Mouse (Mus musculus) heart, adult 11 months (tissue): ENCODE measurements at regions not wholly inside any gene's neighbourhood (a gene's known extent, or its start where the extent isn't known, plus 50 kb on each side); places are given as distances from the start of the nearest gene placed in this dataset.

Source experiments
- DNase-seq: peaks from one replicate; pipeline ENCODE4 v3.0.0; 2022

DNA sequence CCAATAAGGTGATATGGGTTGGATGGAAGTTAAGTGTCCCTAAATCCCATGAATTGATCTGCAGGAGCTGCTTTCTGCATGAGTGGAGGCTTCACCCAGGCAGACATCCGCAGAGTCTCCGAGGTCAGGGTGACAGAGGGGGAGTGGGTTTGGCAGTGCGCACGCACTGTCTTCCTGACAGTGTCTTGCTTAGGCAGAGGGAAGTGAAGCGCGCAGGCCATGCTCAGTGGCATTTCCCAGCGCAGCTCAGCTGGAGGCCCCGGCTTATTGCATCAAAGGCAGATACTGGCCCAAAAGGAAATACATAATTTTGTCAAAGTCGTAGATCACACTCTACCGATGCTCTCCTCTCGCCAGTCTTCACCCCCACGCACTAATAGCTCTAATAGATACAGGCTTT is 252.7 kb upstream of the Dnajc24 start:
- DNase-seq, result peak; percentile 76

DNA sequence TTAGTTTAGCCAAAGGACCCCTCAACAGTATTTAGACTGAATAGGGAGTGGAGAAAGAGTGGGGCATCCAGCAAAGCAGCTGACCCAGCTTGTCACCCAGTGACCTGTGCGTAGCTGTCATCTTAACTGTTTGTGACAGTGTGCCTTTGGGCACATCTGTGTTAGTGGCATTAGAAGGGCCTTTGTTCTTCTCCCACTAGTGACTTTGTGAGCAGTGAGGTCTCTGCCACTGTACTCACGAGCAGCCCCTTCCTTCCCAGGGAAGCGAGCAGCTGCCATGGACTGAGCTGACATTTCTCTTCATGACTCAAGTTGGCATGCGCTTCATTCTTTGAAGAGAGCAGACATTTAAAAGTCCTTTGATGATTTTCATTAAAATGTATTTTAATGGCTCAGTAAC is 231.0 kb upstream of the Dnajc24 start:
- DNase-seq, result no peak

DNA sequence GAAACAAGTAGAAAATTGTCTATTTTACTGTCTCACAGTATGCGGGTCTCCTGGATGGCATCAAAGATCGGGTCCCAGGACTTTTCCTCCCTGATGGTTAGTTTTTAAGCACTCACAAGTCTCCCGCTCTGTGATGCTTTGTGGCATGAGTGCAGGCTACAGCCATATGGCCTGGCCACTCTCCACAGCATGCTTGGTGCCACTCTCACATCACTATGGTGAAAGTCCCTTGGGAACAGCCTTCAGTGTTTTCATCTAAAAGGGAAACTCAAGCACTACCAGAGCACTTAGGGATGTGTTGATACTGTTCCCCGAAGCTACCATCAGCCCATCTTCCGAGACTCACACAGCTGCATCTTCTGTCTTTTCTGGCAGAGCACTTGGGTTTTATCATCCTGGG is 227.8 kb upstream of the Dnajc24 start:
- no peak for DNase-seq

DNA sequence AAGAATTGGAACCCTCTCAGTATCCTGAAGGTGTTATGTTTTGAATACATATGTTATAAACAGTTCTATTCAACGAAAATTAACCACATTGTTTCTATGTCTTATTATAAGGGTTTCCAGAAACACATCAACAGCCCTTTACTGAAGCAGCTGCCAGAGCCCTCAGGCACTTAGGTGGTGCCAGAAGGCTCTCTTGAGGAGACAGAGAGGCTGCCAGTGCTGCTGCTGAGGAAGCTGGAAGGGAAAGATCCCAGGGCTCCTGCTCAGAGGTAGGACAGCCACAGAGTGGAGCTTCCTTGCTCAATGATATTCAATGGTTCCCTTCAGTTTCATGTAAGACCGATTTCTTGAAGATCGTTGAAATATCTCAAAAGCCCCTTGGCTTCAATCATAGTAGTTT is 226.7 kb upstream of the Dnajc24 start:
- no peak for DNase-seq

DNA sequence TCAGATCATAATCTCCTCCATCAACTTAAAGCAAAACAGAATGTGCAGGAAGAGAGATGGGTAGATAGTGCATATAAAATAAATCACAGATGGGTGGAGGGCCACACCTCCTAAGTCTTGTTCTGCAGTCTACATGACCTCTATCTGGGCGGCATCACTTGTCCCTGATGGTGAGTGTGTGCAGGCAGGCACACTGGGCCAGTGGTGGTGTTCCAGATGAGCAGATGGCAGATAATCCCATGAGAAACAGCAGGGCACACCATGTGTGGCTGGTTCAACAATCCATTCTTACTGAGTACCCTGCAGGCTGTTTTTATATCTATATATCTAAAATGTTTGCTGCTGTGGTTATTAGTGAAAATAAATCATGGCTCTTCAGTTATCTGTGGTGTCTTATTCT is 224.9 kb upstream of the Dnajc24 start:
- DNase-seq, result no peak

DNA sequence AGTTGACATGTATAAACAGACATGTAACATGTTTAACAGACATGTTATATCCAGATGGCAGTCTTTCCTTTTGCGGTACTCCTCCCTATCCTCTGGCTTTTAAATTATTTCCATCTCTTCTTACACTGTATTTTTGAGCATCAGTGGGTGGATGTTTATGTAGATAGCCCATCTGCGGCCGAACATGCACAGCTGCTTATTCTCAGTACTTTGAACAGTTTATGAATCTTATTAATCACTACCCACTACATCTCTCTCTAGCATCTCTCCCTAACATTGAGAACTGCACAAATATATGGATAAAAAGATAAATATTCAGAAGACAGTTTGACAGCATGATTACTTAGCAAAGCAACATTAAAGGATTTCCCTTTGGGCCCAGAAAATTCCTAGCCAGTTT is 212.8 kb upstream of the Dnajc24 start:
- no peak for DNase-seq

DNA sequence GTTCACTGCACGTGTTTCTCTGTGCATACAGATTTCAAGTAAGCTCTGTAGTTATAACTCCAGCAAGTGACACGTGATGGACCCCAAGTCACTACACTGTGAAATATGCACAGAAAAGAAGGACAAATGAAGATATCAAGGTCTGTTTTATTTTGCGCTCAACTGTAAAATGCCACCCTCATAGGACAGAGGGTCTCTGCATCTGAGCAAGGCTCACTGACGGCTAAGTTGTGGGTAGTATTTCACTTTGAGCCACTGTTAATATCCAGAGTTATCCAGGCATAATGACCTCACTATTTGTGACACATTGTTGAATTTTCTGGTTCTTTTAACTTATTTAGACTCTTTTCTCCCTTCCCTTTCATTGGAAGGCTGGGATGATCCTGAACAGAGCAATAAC is 210.4 kb upstream of the Dnajc24 start:
- no peak for DNase-seq

DNA sequence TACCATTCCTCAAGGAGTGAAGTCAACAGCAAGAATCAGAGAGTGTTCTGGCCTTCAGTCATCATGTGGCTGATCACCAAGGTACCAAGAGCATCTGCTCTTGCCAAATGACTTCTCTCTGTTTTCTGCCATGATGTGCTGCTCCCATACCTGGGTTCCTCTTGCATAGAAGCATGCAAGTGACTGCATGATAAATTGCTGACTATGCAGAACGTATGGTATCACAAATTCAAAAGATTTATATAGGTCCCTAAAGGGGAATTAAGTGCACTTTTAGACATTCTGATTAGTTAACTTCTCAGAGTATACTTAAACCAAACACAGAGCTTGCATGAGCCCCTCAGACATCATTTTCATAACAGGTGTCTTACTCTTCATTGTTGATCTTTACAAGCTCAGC is 207.4 kb upstream of the Dnajc24 start:
- no peak for DNase-seq

DNA sequence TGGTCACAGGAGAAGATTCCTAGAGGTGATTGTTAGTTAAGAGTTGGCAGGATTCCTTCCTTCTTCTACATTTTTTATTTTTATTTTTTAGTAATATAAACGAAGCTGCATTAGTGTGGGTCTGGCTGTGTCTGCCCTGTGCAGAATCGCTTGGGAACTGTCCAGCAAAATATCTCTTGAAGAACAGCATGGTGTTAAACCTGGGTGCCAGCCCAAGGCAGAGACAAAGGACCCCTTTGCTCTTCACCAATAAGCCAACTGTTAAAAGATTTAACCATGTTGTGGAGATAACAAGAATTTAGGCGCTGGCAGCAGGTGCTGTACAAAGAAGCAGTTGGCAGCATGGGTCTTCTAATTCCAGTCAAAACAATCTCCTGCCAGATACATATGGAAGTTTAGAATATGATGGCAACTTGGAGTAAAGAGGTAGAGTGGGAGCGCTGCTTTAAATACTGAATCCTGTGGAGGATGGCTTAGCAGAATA is 205.5 kb upstream of the Dnajc24 start:
- no peak for DNase-seq

DNA sequence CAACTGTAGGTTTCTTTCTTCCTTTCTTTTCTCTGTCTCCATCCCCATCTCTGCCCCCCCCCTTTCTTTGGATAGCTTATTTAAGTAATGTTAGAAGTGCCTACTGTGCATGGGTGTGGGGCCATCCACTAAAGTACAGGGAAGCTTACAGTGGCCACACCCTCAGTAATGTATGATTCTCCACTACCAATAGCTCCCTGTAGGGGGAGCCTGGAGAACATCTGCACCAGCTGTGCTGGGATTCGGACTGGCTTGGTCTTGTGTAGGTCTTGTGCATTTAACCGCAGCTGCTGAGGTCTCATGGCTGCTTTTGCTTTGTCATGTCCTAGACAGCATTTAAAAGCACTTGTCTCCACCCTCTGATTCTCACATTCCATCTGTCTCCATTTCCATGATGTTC is 196.8 kb upstream of the Dnajc24 start:
- no peak for DNase-seq

DNA sequence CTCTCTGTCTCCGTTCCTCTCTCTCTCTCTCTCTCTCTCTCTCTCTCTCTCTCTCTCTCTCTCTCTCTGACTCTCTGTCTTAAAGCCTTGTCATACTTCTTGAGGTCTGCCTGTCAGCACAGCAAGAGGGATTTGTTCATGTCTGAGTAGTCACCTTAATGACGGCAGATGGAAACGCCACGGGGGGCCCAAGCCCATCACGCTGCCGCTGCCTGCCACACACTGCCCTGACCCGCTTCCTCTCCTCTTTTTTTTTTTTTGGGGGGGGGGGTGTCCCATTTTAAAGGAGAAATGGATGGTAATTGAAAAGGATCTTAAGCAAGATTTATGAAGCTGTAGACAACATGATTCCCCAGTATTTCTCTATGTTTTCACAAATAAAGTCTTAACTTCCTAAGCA is 191.8 kb upstream of the Dnajc24 start:
- no peak for DNase-seq

DNA sequence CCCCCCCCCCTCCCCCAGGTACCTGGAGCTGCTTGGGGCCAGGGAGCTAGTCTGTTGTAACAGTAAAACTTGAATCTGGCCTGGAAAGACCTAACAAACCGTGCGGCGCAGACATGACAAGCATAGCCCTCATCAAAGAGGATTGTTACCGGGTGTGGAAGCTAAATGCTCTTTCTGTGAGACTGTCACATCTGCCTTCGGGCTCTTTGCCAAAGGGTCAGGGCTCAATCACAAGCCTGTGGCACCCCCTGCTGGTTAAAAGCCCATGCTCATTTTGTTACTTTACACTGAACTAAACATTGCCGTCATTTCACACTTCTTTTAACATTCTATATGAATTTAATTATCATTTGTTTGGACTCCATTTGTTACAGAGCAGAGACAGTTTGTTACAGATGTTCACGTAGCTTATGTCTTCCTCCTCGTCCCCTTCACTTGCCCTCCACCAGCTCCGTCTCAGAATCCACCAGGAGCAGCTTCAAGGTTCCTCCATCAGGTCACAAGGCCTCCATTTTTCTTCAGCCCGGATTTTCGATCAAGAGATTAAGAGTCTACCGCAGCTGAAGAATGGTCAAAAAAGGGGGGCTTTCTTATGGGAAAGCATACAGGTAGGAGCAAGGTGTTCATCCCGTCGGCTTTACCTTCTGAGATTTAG is 191.1 kb upstream of the Dnajc24 start:
- DNase-seq, result no peak

DNA sequence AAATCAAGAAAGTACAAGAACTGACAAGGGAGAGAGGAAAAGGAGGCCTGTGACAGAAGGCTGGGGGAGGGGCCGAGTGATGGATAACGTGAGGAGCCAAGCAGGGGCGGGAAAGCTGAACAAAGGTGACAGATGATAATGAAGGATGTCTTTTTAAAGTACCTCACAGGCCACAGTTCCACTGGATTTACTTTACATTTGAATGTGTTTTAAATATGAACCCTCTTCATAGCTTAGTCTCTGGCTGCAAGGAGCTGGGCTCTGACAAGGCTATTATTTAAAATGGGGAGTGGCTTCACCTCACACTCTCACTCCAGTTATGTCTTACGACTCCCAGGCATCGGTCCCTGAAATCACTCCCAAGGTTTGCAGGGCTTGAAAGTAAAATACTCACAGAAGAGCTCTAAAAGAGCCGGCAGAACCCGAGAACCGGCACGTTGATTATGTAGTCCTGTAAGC is 190.6 kb upstream of the Dnajc24 start:
- DNase-seq, result no peak

DNA sequence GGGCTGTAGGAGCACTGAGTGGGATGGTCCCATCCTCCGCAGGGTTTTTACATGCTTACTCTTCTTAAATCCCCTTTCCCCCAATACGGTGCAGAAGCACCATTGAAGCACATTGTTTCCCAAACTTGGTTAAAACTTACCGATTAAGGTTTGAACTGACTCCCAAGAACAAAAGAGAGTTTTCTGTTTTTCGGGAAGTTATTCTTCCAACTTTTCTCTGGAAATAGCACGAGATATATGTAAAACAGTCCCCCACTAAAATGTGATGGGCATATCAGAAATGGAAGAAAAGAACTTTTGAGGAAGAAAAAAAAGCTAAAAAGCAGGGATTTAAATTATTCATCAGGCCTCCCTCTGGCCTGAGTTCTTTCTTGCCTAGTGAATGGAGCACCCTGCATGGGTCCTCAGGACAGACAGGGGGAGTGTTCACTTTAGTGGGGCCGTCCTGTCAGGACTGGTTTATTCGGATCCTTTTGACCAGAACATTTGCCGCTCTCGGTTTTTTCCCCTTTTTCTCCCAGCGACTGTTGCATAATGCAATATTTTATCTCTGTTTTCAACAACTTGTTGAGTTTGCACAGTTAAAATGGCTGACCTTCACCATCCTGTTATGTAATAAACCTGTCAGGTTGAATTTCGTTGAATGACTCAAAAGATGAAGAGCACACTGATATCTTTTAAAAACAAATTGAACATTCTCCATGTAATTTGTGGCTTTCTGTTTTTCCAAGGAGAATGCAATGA is 187.4 kb upstream of the Dnajc24 start:
- no peak for DNase-seq

DNA sequence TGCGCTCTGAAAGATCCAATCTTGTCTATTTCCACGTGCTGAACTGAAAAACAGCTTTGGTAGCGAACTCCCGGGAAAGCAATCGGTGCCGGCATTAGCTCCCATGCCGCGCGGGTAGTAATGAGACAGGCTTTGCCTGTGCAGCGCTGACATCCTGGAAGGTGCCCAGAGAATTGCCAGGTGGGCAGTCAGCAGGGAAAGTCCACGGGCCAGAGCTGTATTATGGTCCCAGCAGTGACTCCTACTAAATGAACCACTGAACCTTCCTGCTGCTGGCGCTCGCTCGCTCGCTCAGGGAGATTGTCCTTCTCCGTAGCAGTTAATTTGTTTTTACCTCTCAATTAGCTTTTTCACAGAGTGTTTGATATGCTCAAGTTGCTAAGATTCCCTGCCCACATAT is 180.3 kb upstream of the Dnajc24 start:
- DNase-seq, result no peak

DNA sequence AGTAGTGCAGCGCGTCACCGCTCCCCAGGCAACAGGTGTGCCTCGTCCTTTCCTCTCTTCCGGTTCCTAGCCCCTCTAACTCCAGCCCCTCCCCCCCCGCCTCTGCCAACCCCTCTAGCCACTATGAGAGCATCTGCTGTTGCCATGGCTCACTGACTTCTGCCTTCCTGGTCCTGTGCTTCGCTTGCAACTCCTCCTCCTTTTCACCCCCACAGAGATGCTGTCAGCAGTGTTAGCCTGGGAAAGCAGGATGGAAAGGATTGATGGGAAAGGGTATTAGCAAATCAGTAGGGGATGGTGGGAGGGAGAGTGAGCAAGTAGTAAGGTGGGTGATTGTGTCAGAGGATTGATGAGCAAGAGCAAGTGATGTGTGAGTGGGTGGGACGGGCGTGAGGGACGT is 178.7 kb upstream of the Dnajc24 start:
- no peak for DNase-seq

DNA sequence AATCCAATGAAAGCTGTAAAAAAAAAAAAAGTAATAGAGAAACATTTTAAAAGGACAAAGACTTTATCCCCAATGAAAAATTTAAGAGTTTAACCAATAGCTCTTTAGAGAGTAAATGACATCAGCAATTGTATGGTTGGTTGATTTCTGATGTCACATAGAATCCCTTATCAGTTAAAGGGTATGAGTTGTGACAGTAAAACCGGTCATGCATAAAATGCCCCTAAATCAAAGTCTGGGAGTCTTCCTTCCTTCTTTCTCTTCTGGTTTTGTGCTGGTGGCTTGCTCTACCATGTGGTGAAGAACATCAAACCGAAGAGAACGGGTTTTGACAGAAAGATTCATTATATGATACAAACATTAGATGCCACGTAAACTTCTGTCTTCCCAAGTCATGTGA is 159.3 kb upstream of the Dnajc24 start:
- no peak for DNase-seq

DNA sequence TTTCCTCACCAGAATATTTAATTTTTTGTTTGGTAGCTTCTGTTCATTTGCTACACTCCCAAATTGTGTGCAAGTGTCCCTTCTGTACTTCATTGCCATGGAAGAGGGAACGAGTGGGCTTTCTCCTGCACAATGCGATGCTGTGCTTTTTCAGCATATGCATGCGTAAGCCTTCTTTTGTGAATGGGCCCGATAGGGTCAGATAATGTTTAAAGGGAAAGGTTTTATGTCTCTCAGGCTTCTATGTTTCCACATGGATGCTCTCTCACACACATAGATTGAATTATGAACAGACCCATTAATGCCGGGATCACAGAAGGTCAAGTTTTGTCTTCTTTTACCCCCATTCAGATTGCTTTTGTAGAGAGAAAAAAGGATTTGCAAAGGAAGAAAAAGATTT is 158.5 kb upstream of the Dnajc24 start:
- no peak for DNase-seq

DNA sequence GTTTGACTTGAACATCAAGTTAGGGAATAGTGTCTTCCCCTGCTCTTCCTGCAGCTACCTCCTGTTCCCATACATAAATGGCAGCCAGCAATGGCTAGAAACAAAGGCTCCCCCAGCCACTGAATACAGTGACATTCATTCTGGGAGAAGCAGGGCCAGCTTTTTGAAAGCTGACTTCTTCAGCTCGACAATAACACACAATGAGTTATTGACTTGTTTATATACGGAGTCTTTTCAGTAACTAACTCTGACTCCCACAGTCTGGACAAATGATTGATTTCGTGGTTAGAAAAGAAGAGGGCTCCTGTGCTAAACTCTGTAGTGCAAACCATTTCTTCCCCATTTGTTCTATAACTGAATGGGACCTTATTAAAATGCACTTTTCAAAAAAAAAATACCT is 146.4 kb upstream of the Dnajc24 start:
- DNase-seq, result no peak

DNA sequence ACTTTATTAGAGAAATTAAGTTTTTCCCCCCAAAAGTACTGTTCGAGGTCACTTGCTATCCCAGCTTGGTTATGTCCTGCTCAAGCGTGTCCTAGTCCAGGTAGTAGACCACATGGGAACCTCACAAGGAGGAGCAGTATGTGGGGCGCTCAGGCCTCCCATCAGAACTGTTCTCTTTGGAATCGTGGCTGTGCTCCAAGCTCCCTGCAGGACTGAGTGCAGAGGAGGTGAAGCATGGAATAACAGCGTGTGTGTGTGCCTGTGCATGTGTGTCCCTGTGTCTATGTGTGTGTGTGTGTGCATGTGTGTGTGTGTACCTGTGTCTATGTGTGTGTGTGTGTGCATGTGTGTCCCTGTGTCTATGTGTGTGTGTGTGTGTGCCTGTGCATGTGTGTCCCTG is 137.6 kb upstream of the Dnajc24 start:
- no peak for DNase-seq

DNA sequence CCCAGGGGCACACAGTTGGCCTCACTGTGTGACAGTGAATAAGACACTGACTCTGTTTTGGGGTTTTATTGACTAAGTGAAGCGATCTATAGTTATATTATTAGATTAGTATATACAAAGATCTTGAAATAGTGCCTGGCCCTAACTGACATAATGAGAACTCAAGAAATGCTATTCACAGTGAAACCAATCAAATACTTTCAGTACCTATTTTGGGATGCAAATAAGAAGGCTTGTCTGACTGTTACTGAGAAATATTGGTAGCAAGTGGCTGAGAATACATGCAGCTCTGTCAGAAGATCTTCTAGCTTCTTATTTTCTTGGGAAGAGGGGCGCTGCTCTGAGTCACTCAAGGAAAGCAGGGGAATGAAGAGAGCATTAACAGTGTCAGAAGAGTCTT is 97.7 kb upstream of the Dnajc24 start:
- DNase-seq, result no peak

DNA sequence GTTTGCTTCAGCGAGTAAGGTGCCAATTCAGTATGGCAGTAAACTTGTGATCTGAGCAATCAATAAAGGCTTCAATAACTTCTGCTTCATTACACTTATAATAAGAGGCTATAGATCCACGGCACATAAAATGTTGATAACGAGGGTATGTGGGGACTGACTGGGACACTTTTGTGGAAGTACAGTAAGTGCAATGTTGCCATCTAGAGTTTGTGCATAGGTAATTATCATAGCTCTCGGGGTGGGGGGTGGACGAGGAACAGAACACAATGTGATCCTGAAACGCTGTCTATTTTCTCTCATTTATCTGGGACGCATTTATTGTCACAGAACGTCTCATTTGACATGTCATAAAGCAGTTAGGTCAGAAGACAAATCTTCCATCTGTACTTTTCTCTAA is 82.8 kb upstream of the Dnajc24 start:
- DNase-seq, result no peak

DNA sequence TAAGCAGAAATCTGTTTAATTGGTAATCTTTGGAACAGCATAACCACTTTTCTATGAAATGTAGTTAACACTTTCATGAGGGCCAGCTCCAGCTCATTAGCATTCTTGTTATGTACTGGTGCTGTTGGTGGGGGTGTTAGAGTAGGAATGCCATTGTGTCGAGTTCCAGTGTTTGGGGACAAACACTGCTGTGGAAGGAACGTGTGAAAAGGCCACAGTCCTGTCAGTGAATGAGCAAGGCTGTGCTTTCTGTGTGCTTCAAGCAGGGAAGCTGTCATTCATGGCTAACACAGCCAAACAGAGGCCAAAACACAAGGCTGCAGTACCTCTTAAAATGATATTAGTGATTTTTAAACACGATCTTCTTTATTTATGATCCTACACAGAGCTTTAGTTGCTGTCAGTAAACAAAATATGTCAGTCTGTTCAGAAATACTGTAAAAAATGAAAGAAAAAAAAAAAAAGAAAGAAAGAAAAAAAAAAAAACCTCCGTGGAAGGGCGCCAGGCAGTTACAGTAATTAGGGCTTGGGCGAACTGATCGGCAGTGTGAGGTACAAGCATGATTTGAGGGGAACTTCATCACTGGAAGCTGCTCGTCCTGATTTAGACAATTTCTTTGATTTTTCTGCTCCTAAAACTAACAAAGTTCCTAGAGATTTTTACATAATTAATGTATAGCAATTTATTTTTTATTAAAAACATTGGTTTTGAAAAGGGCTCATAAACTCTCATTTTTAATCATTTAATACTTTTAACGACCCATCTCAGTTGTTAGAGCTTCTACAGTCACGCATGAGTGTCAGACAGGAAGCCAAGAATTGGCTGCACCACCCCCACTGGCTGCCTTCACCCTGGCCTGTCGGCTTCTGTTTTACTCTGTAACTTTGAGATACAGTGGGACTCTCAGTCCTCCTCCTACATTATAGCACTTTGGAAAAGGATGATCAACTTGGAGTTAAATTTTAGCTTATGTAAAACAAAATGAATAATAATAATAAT is 80.8 kb upstream of the Dnajc24 start:
- no peak for DNase-seq

DNA sequence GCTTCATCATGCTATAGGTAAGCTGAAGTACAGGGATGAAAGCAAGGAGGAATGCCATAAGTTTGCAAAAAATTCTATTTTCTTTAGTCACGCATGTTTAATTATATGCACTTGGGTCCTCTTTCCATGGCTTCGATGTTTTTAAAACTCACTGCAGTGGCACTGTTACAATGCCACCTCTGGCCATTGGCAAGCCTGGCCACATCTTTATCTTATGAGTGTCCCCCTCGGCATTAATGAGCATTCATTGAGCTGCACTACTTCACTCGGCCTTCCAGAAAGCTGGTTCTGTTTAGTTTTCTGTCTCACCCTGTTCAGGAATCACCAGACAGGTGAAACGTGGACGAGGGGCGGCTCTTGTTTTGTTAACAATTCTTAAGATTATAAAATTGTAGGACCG is 79.7 kb upstream of the Dnajc24 start:
- DNase-seq, result no peak
